Mouse (Mus musculus): ENCODE measurements around the gene Prol1.

GRCm38 (mm10) chr5:88375808-88376207 lies 58.7 kb downstream of the Prol1 start, which contains the start of gene Amtn:
- TF ChIP-seq CTCF (IDR thresholded peaks at IDR 0.05; ENCODE audit: control insufficient read depth, insufficient read depth, insufficient replicate concordance, low read depth, low read length) (no peak), POLR2A (IDR thresholded peaks at IDR 0.05; ENCODE audit: control insufficient read depth, low read depth, low read length) (no peak)
